Mouse (Mus musculus) cortical plate, adult 2 months (tissue): Measurements from ENCODE around the gene Taf5l.

Experiments used
- CTCF ChIP-seq: fragments of 200-500 bp; IDR thresholded peaks from 2 replicates; pipeline ENCODE4 v1.5.1; 2011; ENCODE audit warnings: mild to moderate bottlenecking, control low read depth, low read length; ENCODE audit not compliant: insufficient read depth; ENCODE audit errors: extremely low read depth
- POLR2A ChIP-seq: fragments of 200-500 bp; IDR thresholded peaks from 2 replicates; pipeline ENCODE4 v1.6.1; 2011; ENCODE audit warnings: mild to moderate bottlenecking, low read length, control low read depth; ENCODE audit not compliant: insufficient read depth; ENCODE audit errors: extremely low read depth

DNA sequence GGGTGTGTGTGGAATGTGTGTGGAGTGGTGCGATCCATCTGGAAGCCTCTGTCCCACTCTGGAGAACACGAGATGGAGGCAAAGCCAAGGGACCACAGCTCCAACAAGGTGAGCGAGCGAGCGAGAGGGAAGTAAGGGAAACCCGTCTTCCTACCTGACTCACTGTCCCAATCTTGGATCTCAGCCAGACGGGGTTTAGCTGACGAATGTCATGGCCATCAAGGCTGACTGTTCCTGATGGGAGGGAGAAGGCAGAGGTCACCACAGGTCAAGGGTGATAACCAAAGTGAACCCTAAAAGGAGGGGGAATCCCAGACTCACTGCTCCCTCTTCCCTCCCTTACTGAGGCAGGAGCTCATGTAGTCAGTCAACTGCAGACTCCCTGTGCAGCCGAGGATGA, 61.1 kb downstream of the Taf5l start:
- TF ChIP-seq POLR2A, result no peak
- TF ChIP-seq CTCF, result no peak
